Mouse (Mus musculus): ENCODE data around the gene Commd1.

GRCm38 (mm10) chr11:22937716-22938316 lies 44.4 kb downstream of the Commd1 start:
- TF ChIP-seq CTCF (IDR thresholded peaks at IDR 0.05 in 2 of 3, conservative IDR thresholded peaks at IDR 0.05 in 1 of 3; ENCODE audit: control insufficient read depth in 1 of 3, insufficient read depth in 1 of 3, low read depth in 2 of 3, low read length in 3 of 3, poor library complexity in 1 of 3, severe bottlenecking in 1 of 3) (no peak), JUND (IDR thresholded peaks at IDR 0.05; ENCODE audit: low read depth, low read length) (no peak), POLR2A (IDR thresholded peaks at IDR 0.05; ENCODE audit: control insufficient read depth in 1 of 2, insufficient read depth in 1 of 2, low read depth in 1 of 2, low read length in 2 of 2, poor library complexity in 1 of 2) (no peak)
